Mouse (Mus musculus): Measurements from ENCODE around the gene Dock9. TPM values are rescaled to one million over a fixed set of nuclear protein-coding genes. Genes with fewer than 3 reads are reported as not detected.

Dock9 gene
- polyA plus RNA-seq, 1 experiment: 2.8 TPM

GRCm38 (mm10) chr14:121806316-121806715 is 8.7 kb upstream of the Dock9 start:
- TF ChIP-seq MYOG (IDR thresholded peaks at IDR 0.05; ENCODE audit: control insufficient read depth in 1 of 3, insufficient read depth in 1 of 3, insufficient read length in 2 of 3, low read depth in 2 of 3) (no peak), POLR2AphosphoS2 (IDR thresholded peaks at IDR 0.05; ENCODE audit: insufficient read length, low read depth) (no peak), POLR2A (IDR thresholded peaks at IDR 0.05; ENCODE audit: insufficient read length, low read depth) (no peak), MAX (IDR thresholded peaks at IDR 0.05; ENCODE audit: low read depth) (no peak), E2F4 (IDR thresholded peaks at IDR 0.05; ENCODE audit: insufficient read depth) (no peak), TCF3 (IDR thresholded peaks at IDR 0.05; ENCODE audit: insufficient read length, low read depth) (no peak), CEBPB (IDR thresholded peaks at IDR 0.05; ENCODE audit: insufficient read depth, poor library complexity, severe bottlenecking) (no peak), SRF (IDR thresholded peaks at IDR 0.05; ENCODE audit: control insufficient read depth, insufficient read length, low read depth) (no peak), USF1 (IDR thresholded peaks at IDR 0.05; ENCODE audit: low read depth) (no peak), TCF12 (IDR thresholded peaks at IDR 0.05; ENCODE audit: insufficient read depth, poor library complexity, severe bottlenecking) (no peak), REST (IDR thresholded peaks at IDR 0.05; ENCODE audit: insufficient read depth, insufficient read length) (no peak), MYOD1 (IDR thresholded peaks at IDR 0.05; ENCODE audit: control insufficient read depth in 1 of 3, insufficient read length in 2 of 3, low read depth in 2 of 3) (no peak)
- H3K27me3 ChIP-seq (ENCODE audit: control insufficient read depth, insufficient read depth, insufficient read length): no peaks in the 10 kb centered on the region

GRCm38 (mm10) chr14:121804461-121804860 is 6.8 kb upstream of the Dock9 start:
- Histone ChIP-seq H3ac (ENCODE audit: control insufficient read depth, insufficient read length) (no peak overlapping the region), H3K27me3 (ENCODE audit: control insufficient read depth, insufficient read depth, insufficient read length) (no peaks in the 10 kb centered on the region), H3K79me2 (ENCODE audit: control insufficient read depth, insufficient read depth) (no peaks in the 10 kb centered on the region), H3K4me2 (ENCODE audit: low read depth) (no peak overlapping the region), H3K36me3 (ENCODE audit: control insufficient read depth, insufficient read depth) (no peaks in the 10 kb centered on the region), H3K4me3 (no peak overlapping the region)
- TF ChIP-seq REST (IDR thresholded peaks at IDR 0.05; ENCODE audit: insufficient read depth, insufficient read length) (no peak), MYOD1 (IDR thresholded peaks at IDR 0.05; ENCODE audit: control insufficient read depth in 1 of 3, insufficient read length in 2 of 3, low read depth in 2 of 3) (no peak), TCF3 (IDR thresholded peaks at IDR 0.05; ENCODE audit: insufficient read length, low read depth) (no peak), USF1 (IDR thresholded peaks at IDR 0.05; ENCODE audit: low read depth) (no peak), CEBPB (IDR thresholded peaks at IDR 0.05; ENCODE audit: insufficient read depth, poor library complexity, severe bottlenecking) (no peak), POLR2AphosphoS2 (IDR thresholded peaks at IDR 0.05; ENCODE audit: insufficient read length, low read depth) (no peak), TCF12 (IDR thresholded peaks at IDR 0.05; ENCODE audit: insufficient read depth, poor library complexity, severe bottlenecking) (no peak), SRF (IDR thresholded peaks at IDR 0.05; ENCODE audit: control insufficient read depth, insufficient read length, low read depth) (no peak), E2F4 (IDR thresholded peaks at IDR 0.05; ENCODE audit: insufficient read depth) (no peak)

More at GRCm38 (mm10) chr14:121806316-121806715, 8.7 kb upstream of the Dock9 start:
- Histone ChIP-seq H3K36me3 (ENCODE audit: control insufficient read depth, insufficient read depth) (no peaks in the 10 kb centered on the region), H3ac (ENCODE audit: control insufficient read depth, insufficient read length) (no peak overlapping the region), H3K4me3 (no peak overlapping the region), H3K79me2 (ENCODE audit: control insufficient read depth, insufficient read depth) (no peaks in the 10 kb centered on the region), H3K4me2 (ENCODE audit: low read depth) (no peak overlapping the region)

- TF ChIP-seq SRF (IDR thresholded peaks at IDR 0.05; ENCODE audit: control insufficient read depth, insufficient read length, low read depth) (no peak), MYOG (IDR thresholded peaks at IDR 0.05; ENCODE audit: control insufficient read depth in 1 of 3, insufficient read depth in 1 of 3, insufficient read length in 2 of 3, low read depth in 2 of 3) (no peak), USF1 (IDR thresholded peaks at IDR 0.05; ENCODE audit: low read depth) (no peak), POLR2A (IDR thresholded peaks at IDR 0.05; ENCODE audit: insufficient read length, low read depth) (no peak), REST (IDR thresholded peaks at IDR 0.05; ENCODE audit: insufficient read depth, insufficient read length) (no peak), E2F4 (IDR thresholded peaks at IDR 0.05; ENCODE audit: insufficient read depth) (no peak), TCF12 (IDR thresholded peaks at IDR 0.05; ENCODE audit: insufficient read depth, poor library complexity, severe bottlenecking) (no peak), MAX (IDR thresholded peaks at IDR 0.05; ENCODE audit: low read depth) (no peak), TCF3 (IDR thresholded peaks at IDR 0.05; ENCODE audit: insufficient read length, low read depth) (no peak), MYOD1 (IDR thresholded peaks at IDR 0.05; ENCODE audit: control insufficient read depth in 1 of 3, insufficient read length in 2 of 3, low read depth in 2 of 3) (no peak), CEBPB (IDR thresholded peaks at IDR 0.05; ENCODE audit: insufficient read depth, poor library complexity, severe bottlenecking) (no peak)
- no peak overlapping the region for H3K4me3 ChIP-seq
- H3K79me2 ChIP-seq (ENCODE audit: control insufficient read depth, insufficient read depth): no peaks in the 10 kb centered on the region
- no peak overlapping the region for H3ac ChIP-seq (ENCODE audit: control insufficient read depth, insufficient read length)
- H3K27me3 ChIP-seq (ENCODE audit: control insufficient read depth, insufficient read depth, insufficient read length): no peaks in the 10 kb centered on the region
- H3K4me2 ChIP-seq (ENCODE audit: low read depth): no peak overlapping the region
- H3K36me3 ChIP-seq (ENCODE audit: control insufficient read depth, insufficient read depth): no peaks in the 10 kb centered on the region
Measured at GRCm38 (mm10) chr14:121800962-121801361, 3.3 kb upstream of the Dock9 start.

DNA sequence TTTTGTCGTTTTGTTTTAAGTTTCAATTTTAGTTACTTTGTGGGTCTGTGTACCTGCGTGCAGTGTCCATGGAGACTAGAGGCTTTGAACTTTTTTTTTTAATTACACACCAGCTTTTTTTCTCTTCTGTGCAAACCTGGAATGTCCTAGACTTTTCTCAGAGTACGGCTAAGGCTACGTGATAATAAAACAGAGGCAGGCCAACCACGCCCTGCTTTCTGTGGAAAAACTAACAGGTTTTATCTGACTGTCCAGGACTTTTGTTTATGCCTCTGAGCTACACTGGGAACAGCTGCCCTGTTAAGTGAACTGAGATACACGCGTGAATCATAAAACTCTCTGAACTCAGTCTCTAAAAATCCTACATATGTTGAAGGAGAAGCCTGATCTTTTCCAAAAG is 1.5 kb upstream of the Dock9 start:
- Histone ChIP-seq H3K4me2 (ENCODE audit: low read depth) (peak overlapping the region; percentile 99), H3K4me3 (no peak overlapping the region)

DNA sequence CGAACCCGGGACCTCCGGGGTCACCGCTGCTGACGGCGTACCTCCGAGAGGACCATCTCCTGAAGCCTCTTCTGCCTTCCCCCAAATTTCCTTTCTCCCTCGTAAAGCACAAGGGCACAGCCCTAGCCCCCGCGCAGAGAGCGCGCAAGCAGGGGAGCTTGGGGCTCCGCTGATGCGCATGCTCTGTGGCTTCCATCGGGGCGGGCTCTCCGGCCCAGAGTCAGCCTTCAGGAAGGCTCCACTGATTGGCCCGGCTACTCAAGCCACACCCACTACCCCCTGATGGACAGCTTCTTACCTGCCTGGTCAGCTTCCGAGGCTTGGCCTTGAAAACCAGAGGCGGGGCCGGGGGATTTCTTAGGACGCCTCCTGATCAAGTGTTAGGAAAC is 768 bp upstream of the Dock9 start:
- peak overlapping the region; percentile 99 for H3K4me2 ChIP-seq (ENCODE audit: low read depth)
- H3K27me3 ChIP-seq (ENCODE audit: control insufficient read depth, insufficient read depth, insufficient read length): no peaks in the 10 kb centered on the region
- H3K4me3 ChIP-seq: peak overlapping the region; percentile 61
- H3K79me2 ChIP-seq (ENCODE audit: control insufficient read depth, insufficient read depth): no peaks in the 10 kb centered on the region
- TF ChIP-seq POLR2A (IDR thresholded peaks at IDR 0.05; ENCODE audit: insufficient read length, low read depth) (peak; percentile 64), POLR2AphosphoS2 (IDR thresholded peaks at IDR 0.05; ENCODE audit: insufficient read length, low read depth) (peak; percentile 70), MYOD1 (IDR thresholded peaks at IDR 0.05; ENCODE audit: control insufficient read depth in 1 of 3, insufficient read length in 2 of 3, low read depth in 2 of 3) (peak in 1 of 3 experiments; percentile 5), E2F4 (IDR thresholded peaks at IDR 0.05; ENCODE audit: insufficient read depth) (no peak)
- peak overlapping the region; percentile 94 for H3ac ChIP-seq (ENCODE audit: control insufficient read depth, insufficient read length)
- no peaks in the 10 kb centered on the region for H3K36me3 ChIP-seq (ENCODE audit: control insufficient read depth, insufficient read depth)

More for the DNA sequence above, 1.5 kb upstream of the Dock9 start:
- no peaks in the 10 kb centered on the region for H3K79me2 ChIP-seq (ENCODE audit: control insufficient read depth, insufficient read depth)
- no peaks in the 10 kb centered on the region for H3K36me3 ChIP-seq (ENCODE audit: control insufficient read depth, insufficient read depth)
- H3K27me3 ChIP-seq (ENCODE audit: control insufficient read depth, insufficient read depth, insufficient read length): no peaks in the 10 kb centered on the region
- no peak overlapping the region for H3ac ChIP-seq (ENCODE audit: control insufficient read depth, insufficient read length)
- no peak for TF ChIP-seq MAX (IDR thresholded peaks at IDR 0.05; ENCODE audit: low read depth)
- no peak for TF ChIP-seq E2F4 (IDR thresholded peaks at IDR 0.05; ENCODE audit: insufficient read depth)
- TF ChIP-seq REST (IDR thresholded peaks at IDR 0.05; ENCODE audit: insufficient read depth, insufficient read length): no peak
- TF ChIP-seq SRF (IDR thresholded peaks at IDR 0.05; ENCODE audit: control insufficient read depth, insufficient read length, low read depth): no peak
- TF ChIP-seq TCF12 (IDR thresholded peaks at IDR 0.05; ENCODE audit: insufficient read depth, poor library complexity, severe bottlenecking): no peak
- TF ChIP-seq CEBPB (IDR thresholded peaks at IDR 0.05; ENCODE audit: insufficient read depth, poor library complexity, severe bottlenecking): no peak
- TF ChIP-seq POLR2A (IDR thresholded peaks at IDR 0.05; ENCODE audit: insufficient read length, low read depth): no peak

Data from myocyte (in vitro differentiated cells).